Mouse (Mus musculus) kidney, adult 2 months (tissue): Measurements from ENCODE around the gene Bod1. TPM values are rescaled to one million over a fixed set of nuclear protein-coding genes. Genes with fewer than 3 reads are reported as not detected.

Source experiments
- DNase-seq: peaks from one replicate; pipeline ENCODE4 v3.0.0; 2021
- H3K27ac ChIP-seq: fragments of 200-500 bp; 2 replicates; pipeline ENCODE4 v1.5.1; 2012; ENCODE audit warnings: low read depth, low read length, control low read depth, inconsistent platforms; ENCODE audit not compliant: insufficient read depth
- H3K27me3 ChIP-seq: fragments of 200-500 bp; replicated peaks from 2 replicates; pipeline ENCODE4 v1.6.1; 2012; ENCODE audit warnings: mild to moderate bottlenecking, moderate library complexity, low read length, inconsistent platforms; ENCODE audit not compliant: control insufficient read depth, insufficient read depth
- H3K36me3 ChIP-seq: fragments of 200-500 bp; 2 replicates; pipeline ENCODE4 v1.6.1; 2012; ENCODE audit warnings: mild to moderate bottlenecking, moderate library complexity, low read length, inconsistent platforms; ENCODE audit not compliant: control insufficient read depth, insufficient read depth
- H3K4me1 ChIP-seq: fragments of 200-500 bp; 2 replicates; pipeline ENCODE4 v1.6.1; 2011; ENCODE audit warnings: low read length; ENCODE audit not compliant: control insufficient read depth, insufficient read depth
- H3K4me3 ChIP-seq: fragments of 200-500 bp; 2 replicates; pipeline ENCODE4 v1.5.1; 2011; ENCODE audit warnings: mild to moderate bottlenecking, low read depth, low read length, control low read depth; ENCODE audit not compliant: insufficient read depth
- CTCF ChIP-seq: fragments of 200-500 bp; conservative IDR thresholded peaks from 2 replicates; pipeline ENCODE4 v1.5.1; 2011; ENCODE audit warnings: low read depth, mild to moderate bottlenecking, control low read depth, low read length, moderate library complexity, mixed read lengths; ENCODE audit not compliant: insufficient read depth, insufficient read length
- POLR2A ChIP-seq: fragments of 200-500 bp; IDR thresholded peaks from one replicate; pipeline ENCODE4 v1.6.1; 2011; ENCODE audit warnings: low read depth, low read length, control low read depth
- WGBS: fragments of 180-500 bp; shearing (Covaris S2); methylation state at CpG from one replicate; pipeline ENCODE4 v1.1.7; 2018; 5-methylcytosine and 5-hydroxymethylcytosine counted together
- polyA plus RNA-seq: library from polyadenylated mRNA; depleted of rRNA; stranded (reverse); fragments of >200 nt; gene quantifications from 2 replicates; pipeline ENCODE4 v1.2.3, GENCODE M21; 2012

Bod1 gene
- polyA plus RNA-seq, 1 experiment, result 137 TPM

DNA sequence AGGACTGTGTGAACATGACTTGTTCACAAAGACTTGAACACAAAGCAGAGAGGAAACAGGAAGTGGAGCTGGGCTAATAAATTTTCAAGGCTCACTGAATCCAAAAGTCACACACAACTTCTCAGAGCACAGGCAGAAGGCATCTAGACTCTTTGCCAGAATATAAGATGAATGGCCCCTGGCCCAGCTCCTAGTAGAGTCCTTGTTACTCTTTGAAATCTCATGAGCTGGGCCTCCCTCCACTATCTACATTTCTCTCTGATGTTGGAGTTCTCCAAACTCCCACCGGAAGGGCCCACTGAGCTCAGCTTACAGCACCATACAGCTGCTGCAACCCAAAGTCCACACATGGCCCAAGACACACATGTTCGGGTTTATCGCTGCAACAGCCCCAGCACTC lies 30.2 kb upstream of the Bod1 start:
- peaks cover 6% of the 10 kb centered on the region; the same call in 1 of the 2 replicates for H3K4me1 ChIP-seq
- peak; percentile 13 for DNase-seq
- no peaks in the 10 kb centered on the region for H3K36me3 ChIP-seq
- no peak overlapping the region for H3K27ac ChIP-seq
- TF ChIP-seq CTCF, result no peak
- TF ChIP-seq POLR2A, result no peak
- WGBS, result 79% methylated on average over 3 of the region's 3 CpGs
- no peaks in the 10 kb centered on the region for H3K27me3 ChIP-seq
- H3K4me3 ChIP-seq, result no peak overlapping the region

DNA sequence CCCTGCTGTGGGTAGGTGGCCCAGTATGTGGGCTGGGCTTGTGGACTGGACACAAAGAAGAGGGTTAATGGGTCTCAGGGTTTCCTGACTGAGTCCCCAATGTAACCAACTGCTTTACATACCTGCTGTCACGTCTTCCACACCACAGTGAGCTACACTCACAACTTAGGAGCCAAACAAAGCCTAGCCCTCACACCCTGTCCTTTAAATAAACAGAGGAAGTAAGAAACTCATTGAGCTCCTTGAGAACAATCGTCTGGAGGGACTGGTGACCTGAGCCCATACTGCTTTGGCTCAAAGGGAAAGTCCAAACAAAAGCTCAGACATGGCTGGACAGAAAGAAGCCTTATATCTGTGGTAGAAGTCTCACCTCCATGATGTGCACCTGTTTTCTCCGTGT lies 27.8 kb upstream of the Bod1 start:
- Histone ChIP-seq H3K4me3 (no peak overlapping the region), H3K27ac (no peak overlapping the region), H3K4me1 (peaks cover 6% of the 10 kb centered on the region; the same call in 1 of the 2 replicates), H3K27me3 (no peaks in the 10 kb centered on the region), H3K36me3 (no peaks in the 10 kb centered on the region)
- TF ChIP-seq POLR2A (no peak), CTCF (no peak)
- no peak for DNase-seq
- 72% methylated on average over 3 of the region's 3 CpGs for WGBS

DNA sequence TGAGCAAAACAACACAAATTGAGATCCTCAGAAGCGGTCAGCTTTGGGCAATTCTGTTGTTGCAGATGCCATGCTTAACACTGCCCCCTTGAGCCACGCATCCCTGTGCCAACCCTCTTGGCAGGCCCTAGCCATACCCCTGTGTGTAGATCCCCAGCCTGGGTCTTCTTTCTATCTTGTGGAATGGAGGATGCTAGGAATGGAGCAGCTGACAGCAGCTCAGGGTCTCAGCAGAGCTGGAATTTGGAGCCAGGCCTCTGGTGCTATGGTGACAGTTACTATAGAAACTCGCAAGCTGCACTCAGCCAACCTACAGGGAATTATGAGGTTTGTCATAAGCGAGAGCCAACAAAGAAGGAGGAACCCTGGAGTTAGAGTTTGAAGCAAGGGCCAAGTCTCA lies 23.1 kb upstream of the Bod1 start:
- WGBS, result 93% methylated on average over 4 of the region's 4 CpGs
- no peaks in the 10 kb centered on the region for H3K27me3 ChIP-seq
- no peak overlapping the region for H3K4me3 ChIP-seq
- peaks cover 6% of the 10 kb centered on the region; the same call in 1 of the 2 replicates for H3K4me1 ChIP-seq
- TF ChIP-seq POLR2A, result no peak
- no peak for TF ChIP-seq CTCF
- no peaks in the 10 kb centered on the region for H3K36me3 ChIP-seq
- H3K27ac ChIP-seq, result no peak overlapping the region
- no peak for DNase-seq

DNA sequence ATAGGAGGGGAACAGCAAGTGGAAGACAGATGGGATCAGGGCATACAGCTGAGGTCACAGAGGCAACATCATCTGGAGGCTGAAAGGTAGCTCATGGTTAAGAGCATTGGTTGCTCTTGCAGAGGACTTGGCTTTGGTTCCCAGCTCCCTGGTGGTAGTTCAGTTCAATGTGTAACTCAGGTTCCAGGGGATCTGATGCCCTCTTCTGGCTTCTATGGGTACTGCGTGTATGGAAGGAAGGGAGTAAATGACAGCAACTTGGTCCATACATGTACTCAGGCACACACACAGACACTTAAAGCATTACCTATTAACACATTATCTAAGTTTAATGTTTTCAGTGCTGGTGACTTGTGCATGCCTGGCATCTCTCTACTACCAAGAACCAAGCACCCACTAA lies 22.4 kb upstream of the Bod1 start:
- DNase-seq, result no peak
- TF ChIP-seq POLR2A (no peak), CTCF (0 out of 2 replicates have a peak, but pooled peaks have one; percentile 21)
- Histone ChIP-seq H3K27me3 (no peaks in the 10 kb centered on the region), H3K36me3 (no peaks in the 10 kb centered on the region), H3K27ac (no peak overlapping the region), H3K4me1 (no peaks in the 10 kb centered on the region; the same call in 1 of the 2 replicates), H3K4me3 (no peak overlapping the region)
- 100% methylated on average over 1 of the region's 1 CpGs for WGBS

DNA sequence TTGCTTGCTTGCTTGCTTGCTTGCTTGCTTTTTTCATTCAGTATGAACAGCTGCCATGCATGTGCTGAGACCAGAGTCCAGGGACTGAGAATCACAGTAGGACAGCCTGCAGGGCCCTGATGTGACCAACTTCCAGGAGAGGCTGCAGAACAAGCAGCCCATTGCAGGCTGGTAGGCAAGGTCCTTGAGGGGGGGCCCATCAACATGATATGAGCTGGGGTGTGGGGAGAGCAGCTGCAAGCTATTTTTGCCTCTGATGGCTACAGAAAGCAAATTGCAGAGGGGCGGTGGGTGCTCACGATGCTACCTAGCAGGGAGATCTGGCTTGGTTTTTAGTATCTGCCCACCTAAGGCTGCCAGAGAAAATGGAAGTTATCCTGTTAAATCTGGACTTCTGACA lies 21.6 kb upstream of the Bod1 start:
- no peak for DNase-seq
- TF ChIP-seq CTCF (no peak), POLR2A (no peak)
- no peak overlapping the region for H3K4me3 ChIP-seq
- WGBS, result 97% methylated on average over 2 of the region's 2 CpGs
- H3K36me3 ChIP-seq, result no peaks in the 10 kb centered on the region
- H3K4me1 ChIP-seq, result no peaks in the 10 kb centered on the region
- no peaks in the 10 kb centered on the region for H3K27me3 ChIP-seq
- no peak overlapping the region for H3K27ac ChIP-seq

DNA sequence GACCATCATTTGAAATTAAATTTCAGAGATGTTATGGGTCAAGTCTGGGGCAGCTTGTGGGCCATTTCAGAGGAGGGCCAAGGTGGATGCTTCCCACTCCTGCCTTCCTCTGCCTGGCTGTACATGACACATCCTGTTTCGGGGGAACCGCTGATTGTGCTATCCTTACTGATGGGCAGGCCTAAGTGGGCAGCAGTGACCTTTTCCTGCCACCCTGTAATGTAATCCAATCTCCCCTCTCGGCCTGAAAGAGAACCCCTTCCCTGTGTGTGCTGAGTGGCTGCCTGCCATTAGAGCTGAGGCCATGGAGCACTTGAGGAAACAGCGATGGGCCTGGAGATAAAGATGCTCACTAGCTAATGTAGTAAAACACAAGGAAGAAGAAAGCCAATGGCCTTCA lies 17.3 kb upstream of the Bod1 start:
- H3K27ac ChIP-seq, result no peak overlapping the region
- H3K4me3 ChIP-seq, result no peak overlapping the region
- no peak for TF ChIP-seq POLR2A
- TF ChIP-seq CTCF, result no peak
- H3K4me1 ChIP-seq, result peaks cover 8% of the 10 kb centered on the region; the same call in 1 of the 2 replicates
- no peak for DNase-seq
- H3K27me3 ChIP-seq, result no peaks in the 10 kb centered on the region
- no peaks in the 10 kb centered on the region for H3K36me3 ChIP-seq
- 78% methylated on average over 4 of the region's 4 CpGs for WGBS

DNA sequence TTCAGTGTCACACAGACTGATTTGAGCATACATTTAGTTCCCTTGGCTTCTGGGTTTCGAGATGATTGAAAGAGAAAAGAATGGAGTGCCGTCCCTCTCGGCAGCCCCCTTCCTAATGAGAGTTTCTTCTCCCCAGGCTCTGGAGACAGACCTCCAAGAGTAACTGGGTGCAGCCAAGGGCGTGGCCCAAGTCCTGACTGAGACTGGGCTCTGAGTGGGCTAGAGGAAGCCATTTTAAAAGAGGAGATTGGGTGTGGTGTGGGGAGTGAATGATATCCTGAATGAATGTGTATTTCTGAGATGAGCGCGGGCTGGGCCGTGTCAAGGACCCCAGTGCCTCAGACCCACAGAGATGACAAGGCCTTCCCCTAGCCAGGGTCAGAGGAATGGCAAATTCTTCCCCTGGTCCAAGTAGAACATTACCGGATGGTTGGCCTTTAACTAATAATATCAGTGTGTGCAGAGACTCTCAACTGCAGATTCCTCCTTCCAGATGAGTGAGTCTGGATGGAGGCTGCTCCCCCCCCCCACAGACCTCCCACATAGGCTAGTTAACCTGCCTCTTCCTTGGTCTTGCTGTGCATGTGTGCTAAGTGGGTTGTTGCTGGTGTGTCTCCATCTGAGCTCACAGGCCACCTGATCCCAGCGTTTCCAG lies 13.4 kb upstream of the Bod1 start:
- WGBS, result 59% methylated on average over 9 of the region's 9 CpGs
- Histone ChIP-seq H3K27me3 (no peaks in the 10 kb centered on the region), H3K27ac (peak overlapping the region; percentile 33; the same call in 1 of the 2 replicates), H3K4me3 (no peak overlapping the region), H3K36me3 (no peaks in the 10 kb centered on the region), H3K4me1 (peaks cover 8% of the 10 kb centered on the region; the same call in 1 of the 2 replicates)
- DNase-seq, result peak; percentile 62
- TF ChIP-seq CTCF (no peak), POLR2A (no peak)
